Mouse (Mus musculus) ES-E14 (cell line): Measurements from ENCODE around the gene Wfdc15a.

Experiments used
- HCFC1 ChIP-seq: IDR thresholded peaks from 2 replicates; pipeline ENCODE4 v1.6.1; 2012; ENCODE audit warnings: low read length, inconsistent platforms, borderline replicate concordance; ENCODE audit not compliant: insufficient read depth
- MAFK ChIP-seq: IDR thresholded peaks from 2 replicates; pipeline ENCODE4 v1.6.1; 2014; ENCODE audit warnings: mild to moderate bottlenecking, low read depth, low read length, inconsistent platforms; ENCODE audit not compliant: insufficient read depth
- ZNF384 ChIP-seq: IDR thresholded peaks from 2 replicates; pipeline ENCODE4 v1.6.1; 2012; ENCODE audit warnings: low read depth, low read length, inconsistent platforms

- TF ChIP-seq HCFC1 (no peak), MAFK (no peak), ZNF384 (no peak)
These were observed 47.6 kb downstream of the Wfdc15a start for GRCm38 (mm10) chr2:164152341-164152740.
